Mouse (Mus musculus): ENCODE results near the gene Golga1. TPM values are rescaled to one million over a fixed set of nuclear protein-coding genes. Genes with fewer than 3 reads are reported as not detected.
A peak's percentile ranks its signal among the peaks of the same experiment; 100 is the strongest.

Gene Golga1
- polyA plus RNA-seq, 1 experiment from 2014 or later = 22.0 TPM

- no peak overlapping the region for H3K4me2 ChIP-seq (replicated peaks; ENCODE audit: low read depth)
- H3K27me3 ChIP-seq (ENCODE audit: control insufficient read depth, insufficient read depth, low read length) = no peaks in the 10 kb centered on the region
- H3K36me3 ChIP-seq (ENCODE audit: control insufficient read depth, insufficient read depth, low read length) = peaks cover 7% of the 10 kb centered on the region; the same call in 1 of the 2 replicates
- 75% methylated on average over 4 of the region's 4 CpGs for WGBS
- TF ChIP-seq CTCF (IDR thresholded peaks at IDR 0.05; ENCODE audit: low read depth) (no peak), EP300 (optimal IDR thresholded peaks at IDR 0.05) (no peak)
- H3K9me3 ChIP-seq (ENCODE audit: control insufficient read depth, low read length) = no peaks in the 10 kb centered on the region
- ATAC-seq (ENCODE audit: low FRiP score, low TSS enrichment) (no peak), DNase-seq (ENCODE audit: low spot score) (no peak)
- no peak overlapping the region for H3K27ac ChIP-seq (replicated peaks)
- no peak overlapping the region for H3K9ac ChIP-seq (ENCODE audit: low read length)
- peaks cover 2% of the 10 kb centered on the region for H3K4me1 ChIP-seq (replicated peaks; ENCODE audit: control insufficient read depth, insufficient read depth)
- H3K4me3 ChIP-seq (ENCODE audit: low read depth, low read length) = no peak overlapping the region
These were observed 64.8 kb downstream of the Golga1 start for GRCm38 (mm10) chr2:39000587-39000919.

- DNase-seq (ENCODE audit: low spot score) = no peak
- Histone ChIP-seq H3K9ac (ENCODE audit: low read length) (no peak overlapping the region), H3K4me1 (replicated peaks; ENCODE audit: control insufficient read depth, insufficient read depth) (peaks cover 2% of the 10 kb centered on the region), H3K9me3 (ENCODE audit: control insufficient read depth, low read length) (no peaks in the 10 kb centered on the region), H3K4me2 (replicated peaks; ENCODE audit: low read depth) (no peak overlapping the region), H3K4me3 (ENCODE audit: low read depth, low read length) (no peak overlapping the region), H3K36me3 (ENCODE audit: control insufficient read depth, insufficient read depth, low read length) (peaks cover 7% of the 10 kb centered on the region; the same call in 1 of the 2 replicates), H3K27ac (replicated peaks) (no peak overlapping the region), H3K27me3 (ENCODE audit: control insufficient read depth, insufficient read depth, low read length) (no peaks in the 10 kb centered on the region)
- ATAC-seq (ENCODE audit: low FRiP score, low TSS enrichment) = no peak
- WGBS = 61% methylated on average over 8 of the region's 8 CpGs
- no peak for TF ChIP-seq CTCF (IDR thresholded peaks at IDR 0.05; ENCODE audit: low read depth)
- no peak for TF ChIP-seq EP300 (optimal IDR thresholded peaks at IDR 0.05)
These were observed 65.3 kb downstream of the Golga1 start for GRCm38 (mm10) chr2:38999910-39000586.

GRCm38 (mm10) chr2:38999381-38999780, 66.0 kb downstream of the Golga1 start:
- WGBS = 38% methylated on average over 4 of the region's 4 CpGs
- H3K4me3 ChIP-seq (ENCODE audit: low read depth, low read length) = no peak overlapping the region
- H3K36me3 ChIP-seq (ENCODE audit: control insufficient read depth, insufficient read depth, low read length) = peaks cover 7% of the 10 kb centered on the region; the same call in 1 of the 2 replicates
- DNase-seq (ENCODE audit: low spot score) (no peak), ATAC-seq (ENCODE audit: low FRiP score, low TSS enrichment) (no peak)
- no peaks in the 10 kb centered on the region for H3K27me3 ChIP-seq (ENCODE audit: control insufficient read depth, insufficient read depth, low read length)
- no peaks in the 10 kb centered on the region for H3K9me3 ChIP-seq (ENCODE audit: control insufficient read depth, low read length)
- no peak overlapping the region for H3K4me2 ChIP-seq (replicated peaks; ENCODE audit: low read depth)
- H3K9ac ChIP-seq (ENCODE audit: low read length) = no peak overlapping the region
- no peak for TF ChIP-seq EP300 (optimal IDR thresholded peaks at IDR 0.05)
- no peak for TF ChIP-seq CTCF (IDR thresholded peaks at IDR 0.05; ENCODE audit: low read depth)
- no peak overlapping the region for H3K27ac ChIP-seq (replicated peaks)
- H3K4me1 ChIP-seq (replicated peaks; ENCODE audit: control insufficient read depth, insufficient read depth) = peaks cover 2% of the 10 kb centered on the region

GRCm38 (mm10) chr2:38997386-38998374, 67.7 kb downstream of the Golga1 start, which contains the start of gene Wdr38:
Gene Wdr38 (plus strand): TSS chr2:38997476.
- H3K27ac ChIP-seq (replicated peaks) = 0 out of 2 replicates have a peak within 1 kb of the TSS, but pooled peaks have one; percentile 13
- TF ChIP-seq CTCF (IDR thresholded peaks at IDR 0.05; ENCODE audit: low read depth) = peak; percentile 98
- TF ChIP-seq EP300 (optimal IDR thresholded peaks at IDR 0.05) = no peak

GRCm38 (mm10) chr2:38992452-38992851, 72.9 kb downstream of the Golga1 start:
- TF ChIP-seq EP300 (optimal IDR thresholded peaks at IDR 0.05) (no peak), CTCF (IDR thresholded peaks at IDR 0.05; ENCODE audit: low read depth) (no peak)
- H3K9me3 ChIP-seq (ENCODE audit: control insufficient read depth, low read length) = no peaks in the 10 kb centered on the region
- no peak overlapping the region for H3K4me3 ChIP-seq (ENCODE audit: low read depth, low read length)
- no peaks in the 10 kb centered on the region for H3K27me3 ChIP-seq (ENCODE audit: control insufficient read depth, insufficient read depth, low read length)
- WGBS = 33% methylated on average over 4 of the region's 4 CpGs
- ATAC-seq (ENCODE audit: low FRiP score, low TSS enrichment) = 0 out of 2 replicates have a peak, but pooled peaks have one; percentile 3
- no peak overlapping the region for H3K27ac ChIP-seq (replicated peaks)
- H3K36me3 ChIP-seq (ENCODE audit: control insufficient read depth, insufficient read depth, low read length) = no peaks in the 10 kb centered on the region
- no peaks in the 10 kb centered on the region for H3K4me1 ChIP-seq (replicated peaks; ENCODE audit: control insufficient read depth, insufficient read depth)
- DNase-seq (ENCODE audit: low spot score) = peak; percentile 39
- H3K9ac ChIP-seq (ENCODE audit: low read length) = no peak overlapping the region
- no peak overlapping the region for H3K4me2 ChIP-seq (replicated peaks; ENCODE audit: low read depth)

More at GRCm38 (mm10) chr2:38997386-38998374, 67.7 kb downstream of the Golga1 start, which contains the start of gene Wdr38:
- Histone ChIP-seq H3K4me3 (ENCODE audit: low read depth, low read length) (peak within 1 kb of the TSS; percentile 43), H3K4me1 (replicated peaks; ENCODE audit: control insufficient read depth, insufficient read depth) (no peaks in the 10 kb centered on the region; the same call in 1 of the 2 replicates), H3K36me3 (ENCODE audit: control insufficient read depth, insufficient read depth, low read length) (peaks cover 7% of the 10 kb centered on the region; the same call in 1 of the 2 replicates), H3K9ac (ENCODE audit: low read length) (peak within 1 kb of the TSS; percentile 59), H3K27me3 (ENCODE audit: control insufficient read depth, insufficient read depth, low read length) (no peaks in the 10 kb centered on the region), H3K9me3 (ENCODE audit: control insufficient read depth, low read length) (no peaks in the 10 kb centered on the region), H3K4me2 (replicated peaks; ENCODE audit: low read depth) (peak within 1 kb of the TSS; percentile 65)
- ATAC-seq (ENCODE audit: low FRiP score, low TSS enrichment) = peak; percentile 93
- peak; percentile 90 for DNase-seq (ENCODE audit: low spot score)
- 12% methylated on average over 33 of the region's 33 CpGs for WGBS

All from stomach, postnatal 0 days (tissue).